Mouse (Mus musculus): ENCODE data around the gene Foxf1.
A peak's percentile ranks its signal among the peaks of the same experiment; 100 is the strongest.

GRCm38 (mm10) chr8:121092627-121093026 is 8.4 kb downstream of the Foxf1 start:
- TF ChIP-seq CTCF (IDR thresholded peaks at IDR 0.05; ENCODE audit: insufficient read depth, low read length), result peak; percentile 93
- no peak for TF ChIP-seq POLR2A (IDR thresholded peaks at IDR 0.05; ENCODE audit: borderline replicate concordance, extremely low read depth, low read depth, low read length)

Data from lung, adult 2 months (tissue).